In genomic region chr10:126813051-126813593, GRCm38 (mm10) we compare ENCODE assay signal across 17 mouse cellular contexts.
DNase-seq lines count a peak whose midpoint lies in the region; ATAC-seq and TF ChIP-seq lines count a peak whose summit lies in the region.
"Had no signal": no experiment of that assay in that cellular context is flagged by ENCODE, and none has a peak within 500 bp of the region (broad histone marks: within the 10 kb centered on the region; RNA-seq: fewer than 3 reads in every experiment).

No protein-coding gene starts in this region.

- ATAC-seq in lung, postnatal 0 days = no peak
- ATAC-seq: midbrain, embryonic 15.5 days had no signal

- peak; percentile 45 for DNase-seq in heart, adult 11 months
- DNase-seq in heart, embryonic 10.5 days (ENCODE audit: low spot score) = no peak
- DNase-seq in lung, postnatal 0 days (ENCODE audit: low spot score) = no peak
- DNase-seq in lung, postnatal 10 days = no peak
- DNase-seq in layer of hippocampus, adult 9-11 months = no peak
- DNase-seq in gastrocnemius, postnatal 14 days = no peak
- DNase-seq: adrenal gland, postnatal 36 days; cerebellum, adult 18-20 months; thymus, postnatal 14 days had no signal

- H3K27ac ChIP-seq in heart, embryonic 10.5 days = no peak overlapping the region
- no peak overlapping the region for H3K27ac ChIP-seq in lung, postnatal 0 days (ENCODE audit: low read length)
- no peak overlapping the region for H3K27ac ChIP-seq in ES-Bruce4 (ENCODE audit: insufficient read depth, low read length)
- no peak overlapping the region for H3K27ac ChIP-seq in small intestine, adult 2 months (ENCODE audit: insufficient read depth, low read depth, low read length)
- H3K27ac ChIP-seq: heart, embryonic 15.5 days; kidney, embryonic 15.5 days; limb, embryonic 12.5 days; midbrain, embryonic 15.5 days; neural tube, embryonic 15.5 days had no signal

- 83% methylated on average over 6 of the region's 6 CpGs for WGBS in heart, embryonic 10.5 days
- WGBS in lung, postnatal 0 days = 74% methylated on average over 6 of the region's 6 CpGs
- WGBS in small intestine, adult 2 months = 80% methylated on average over 6 of the region's 6 CpGs

- H3K27me3 ChIP-seq in heart, embryonic 10.5 days (ENCODE audit: insufficient read depth, poor library complexity, severe bottlenecking) = no peaks in the 10 kb centered on the region
- H3K27me3 ChIP-seq in lung, postnatal 0 days (replicated peaks; ENCODE audit: insufficient read depth, low read length) = no peaks in the 10 kb centered on the region
- H3K27me3 ChIP-seq in ES-Bruce4 (ENCODE audit: control insufficient read depth, insufficient read depth, low read length, poor library complexity, severe bottlenecking) = no peaks in the 10 kb centered on the region
- no peaks in the 10 kb centered on the region for H3K27me3 ChIP-seq in small intestine, adult 2 months (ENCODE audit: control insufficient read depth, insufficient read depth, low read length)
- H3K27me3 ChIP-seq: heart, embryonic 15.5 days; hindbrain, embryonic 13.5 days; kidney, embryonic 15.5 days; limb, embryonic 12.5 days; midbrain, embryonic 15.5 days; neural tube, embryonic 15.5 days had no signal

- no peak for TF ChIP-seq EP300 in lung, postnatal 0 days (IDR thresholded peaks at IDR 0.05)
- TF ChIP-seq EP300 in ES-Bruce4 (IDR thresholded peaks at IDR 0.05; ENCODE audit: insufficient read depth, low read depth, low read length) = no peak

- no peaks in the 10 kb centered on the region for H3K4me1 ChIP-seq in heart, embryonic 10.5 days
- no peaks in the 10 kb centered on the region for H3K4me1 ChIP-seq in lung, postnatal 0 days (ENCODE audit: insufficient read depth, low read depth, low read length)
- H3K4me1 ChIP-seq in ES-Bruce4 (ENCODE audit: control insufficient read depth, insufficient read depth, low read length) = no peaks in the 10 kb centered on the region
- H3K4me1 ChIP-seq in small intestine, adult 2 months (ENCODE audit: control insufficient read depth, insufficient read depth, insufficient read length, low read length) = no peaks in the 10 kb centered on the region

- TF ChIP-seq CTCF in lung, postnatal 0 days (IDR thresholded peaks at IDR 0.05) = peak; percentile 48
- TF ChIP-seq CTCF in ES-Bruce4 (IDR thresholded peaks at IDR 0.05; ENCODE audit: low read depth, low read length) = peak; percentile 33
- TF ChIP-seq CTCF in small intestine, adult 2 months (IDR thresholded peaks at IDR 0.05; ENCODE audit: extremely low read depth, insufficient read length, insufficient replicate concordance, low read depth, low read length) = peak; percentile 24; the same call in 1 of the 2 replicates

- intact Hi-C loops in gastrocnemius, postnatal 14 days (cut with DNase I; ENCODE audit: low total_unique reads) = no loop called here

- no peak overlapping the region for H3K4me2 ChIP-seq in lung, postnatal 0 days (replicated peaks; ENCODE audit: low read depth, low read length)
- H3K4me2 ChIP-seq: heart, embryonic 15.5 days; hindbrain, embryonic 13.5 days; kidney, embryonic 15.5 days; limb, embryonic 12.5 days; midbrain, embryonic 15.5 days; neural tube, embryonic 15.5 days had no signal

- H3K36me3 ChIP-seq in heart, embryonic 10.5 days = no peaks in the 10 kb centered on the region
- H3K36me3 ChIP-seq in lung, postnatal 0 days (ENCODE audit: insufficient read depth, low read length) = no peaks in the 10 kb centered on the region
- no peaks in the 10 kb centered on the region for H3K36me3 ChIP-seq in ES-Bruce4 (ENCODE audit: control insufficient read depth, insufficient read depth, low read length, poor library complexity, severe bottlenecking)
- H3K36me3 ChIP-seq in small intestine, adult 2 months (ENCODE audit: control insufficient read depth, insufficient read depth, low read length) = no peaks in the 10 kb centered on the region
- H3K36me3 ChIP-seq: heart, embryonic 15.5 days; hindbrain, embryonic 13.5 days; kidney, embryonic 15.5 days; limb, embryonic 12.5 days; midbrain, embryonic 15.5 days; neural tube, embryonic 15.5 days had no signal

- H3K9ac ChIP-seq in lung, postnatal 0 days (replicated peaks; ENCODE audit: low read depth) = no peak overlapping the region
- H3K9ac ChIP-seq in ES-Bruce4 (ENCODE audit: low read depth, poor library complexity, severe bottlenecking) = no peak overlapping the region
- H3K9ac ChIP-seq: heart, embryonic 15.5 days; hindbrain, embryonic 13.5 days; kidney, embryonic 15.5 days; limb, embryonic 12.5 days; midbrain, embryonic 15.5 days; neural tube, embryonic 15.5 days had no signal

- no peaks in the 10 kb centered on the region for H3K9me3 ChIP-seq in heart, embryonic 10.5 days
- no peaks in the 10 kb centered on the region for H3K9me3 ChIP-seq in lung, postnatal 0 days (ENCODE audit: low read length)
- H3K9me3 ChIP-seq in ES-Bruce4 (replicated peaks; ENCODE audit: control insufficient read depth, insufficient read depth, low read length, poor library complexity, severe bottlenecking) = no peaks in the 10 kb centered on the region
- H3K9me3 ChIP-seq: heart, embryonic 15.5 days; hindbrain, embryonic 13.5 days; kidney, embryonic 15.5 days; midbrain, embryonic 15.5 days; neural tube, embryonic 15.5 days had no signal

- no peak for TF ChIP-seq POLR2A in ES-Bruce4 (IDR thresholded peaks at IDR 0.05; ENCODE audit: insufficient read depth, low read length)
- TF ChIP-seq POLR2A in small intestine, adult 2 months (IDR thresholded peaks at IDR 0.05; ENCODE audit: low read depth, low read length) = no peak

- no peak overlapping the region for H3K4me3 ChIP-seq in heart, embryonic 10.5 days
- no peak overlapping the region for H3K4me3 ChIP-seq in lung, postnatal 0 days (ENCODE audit: low read depth, low read length)
- no peak overlapping the region for H3K4me3 ChIP-seq in ES-Bruce4 (ENCODE audit: low read depth, low read length)
- no peak overlapping the region for H3K4me3 ChIP-seq in small intestine, adult 2 months (ENCODE audit: low read depth, low read length)
- H3K4me3 ChIP-seq: heart, embryonic 15.5 days; hindbrain, embryonic 13.5 days; kidney, embryonic 15.5 days; limb, embryonic 12.5 days; midbrain, embryonic 15.5 days; neural tube, embryonic 15.5 days had no signal
